Mouse (Mus musculus) C2C12 (cell line): ENCODE results near the gene Epas1.

Experiments
- CEBPB ChIP-seq: IDR thresholded peaks from one replicate; pipeline ENCODE4 v1.6.1; 2011; ENCODE audit warnings: low read depth, mild to moderate bottlenecking, control low read depth, moderate library complexity
- CTCF ChIP-seq: IDR thresholded peaks from one replicate; pipeline ENCODE4 v1.5.1; 2011; ENCODE audit not compliant: control insufficient read depth, insufficient read depth, insufficient read length
- FOSL1 ChIP-seq: IDR thresholded peaks from one replicate; pipeline ENCODE4 v1.8.0; 2011; ENCODE audit warnings: mild to moderate bottlenecking, low read length; ENCODE audit not compliant: poor library complexity, insufficient read depth, severe bottlenecking
- MAX ChIP-seq: IDR thresholded peaks from one replicate; pipeline ENCODE4 v1.6.1; 2011; ENCODE audit warnings: mild to moderate bottlenecking, control low read depth
- MYOD1 ChIP-seq: IDR thresholded peaks from one replicate; pipeline ENCODE4 v1.6.1; 2011; ENCODE audit warnings: low read depth; ENCODE audit not compliant: control insufficient read depth, insufficient read length
- MYOG ChIP-seq: IDR thresholded peaks from one replicate; pipeline ENCODE4 v1.6.1; 2011; ENCODE audit not compliant: control insufficient read depth, insufficient read length; ENCODE audit errors: extremely low read depth
- USF1 ChIP-seq: IDR thresholded peaks from one replicate; pipeline ENCODE4 v1.6.1; 2011; ENCODE audit warnings: low read depth, mild to moderate bottlenecking, control low read depth, moderate library complexity

DNA sequence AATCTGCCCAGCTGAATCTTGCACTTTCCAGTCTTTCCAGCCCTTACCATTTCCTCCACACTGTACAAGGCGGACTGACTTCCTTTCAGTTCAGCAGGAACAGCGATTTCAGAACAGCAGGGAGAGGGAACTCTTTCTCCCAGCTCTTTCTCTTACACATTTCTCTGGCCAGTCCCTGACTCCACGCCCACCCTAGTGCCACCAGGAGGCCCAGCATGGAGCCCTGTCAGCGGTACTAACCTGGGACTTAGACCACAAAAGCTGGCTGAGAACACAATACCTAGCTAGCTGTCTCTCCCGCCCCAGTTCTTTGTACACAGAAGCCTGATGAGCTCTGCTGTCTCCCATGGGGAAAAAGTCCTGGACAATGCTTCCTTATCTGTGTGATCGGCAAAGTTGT is 8.6 kb upstream of the Epas1 start:
- TF ChIP-seq CTCF (no peak), USF1 (no peak), CEBPB (no peak), MYOD1 (no peak), FOSL1 (no peak), MYOG (no peak), MAX (no peak)
